Mouse (Mus musculus) forebrain, embryonic 14.5 days (tissue): Measurements from ENCODE around the gene Zfp607b. TPM values are rescaled to one million over a fixed set of nuclear protein-coding genes. Genes with fewer than 3 reads are reported as not detected.

Experiments
- ATAC-seq: fragments of 200-750 bp; cut with Nextera tagmentation; 2 replicates; pipeline ENCODE4 v1.8.0; 2017; ENCODE audit warnings: mild to moderate bottlenecking, moderate library complexity
- DNase-seq: peaks from one replicate; pipeline ENCODE4 v3.0.0-alpha.2; 2015; ENCODE audit warnings: low spot score
- H3K27ac ChIP-seq: fragments of 300-500 bp; sonication (generic); 2 replicates; pipeline ENCODE4 v1.5.1; 2014; ENCODE audit warnings: low read depth, mild to moderate bottlenecking, control low read depth, low read length, moderate library complexity
- H3K27me3 ChIP-seq: fragments of 300-500 bp; sonication (generic); replicated peaks from 2 replicates; pipeline ENCODE4 v1.6.1; 2014; ENCODE audit warnings: low read length, control low read depth, mixed read lengths; ENCODE audit not compliant: control insufficient read depth, insufficient read depth
- H3K36me3 ChIP-seq: fragments of 300-500 bp; sonication (generic); 2 replicates; pipeline ENCODE4 v1.6.1; 2014; ENCODE audit warnings: low read length, control low read depth; ENCODE audit not compliant: control insufficient read depth, insufficient read depth
- H3K4me1 ChIP-seq: fragments of 300-500 bp; sonication (generic); 2 replicates; pipeline ENCODE4 v1.6.1; 2014; ENCODE audit warnings: antibody characterized with exemption, low read length, control low read depth; ENCODE audit not compliant: control insufficient read depth, insufficient read depth
- H3K4me2 ChIP-seq: fragments of 300-500 bp; sonication (generic); 2 replicates; pipeline ENCODE4 v1.6.1; 2014; ENCODE audit warnings: mild to moderate bottlenecking, control low read depth, low read length
- H3K4me3 ChIP-seq: fragments of 300-500 bp; sonication (generic); 2 replicates; pipeline ENCODE4 v1.5.1; 2014; ENCODE audit warnings: low read depth, low read length, control low read depth
- H3K9ac ChIP-seq: fragments of 300-500 bp; sonication (generic); 2 replicates; pipeline ENCODE4 v1.6.1; 2014; ENCODE audit warnings: mild to moderate bottlenecking, low read length, control low read depth, moderate library complexity
- H3K9me3 ChIP-seq: fragments of 300-500 bp; sonication (generic); replicated peaks from 2 replicates; pipeline ENCODE4 v1.6.1; 2016; ENCODE audit warnings: low read length, control low read depth, mixed read lengths; ENCODE audit not compliant: control insufficient read depth
- WGBS: fragments of 180-500 bp; shearing (Covaris S2); extraction: QIAGEN DNeasy Blood & Tissue Kit; methylation state at CpG from one replicate; pipeline ENCODE4 v1.1.7; 2014; 5-methylcytosine and 5-hydroxymethylcytosine counted together
- polyA plus RNA-seq: library from polyadenylated mRNA; unstranded; fragments of >200 nt; fragmentation: Nextera tagmentation; extraction: Ambion mirVana; gene quantifications from 2 replicates; pipeline ENCODE4 v1.2.1, GENCODE M21; 2014

Gene Zfp607b
- polyA plus RNA-seq, 1 experiment from 2014 or later, result 10.8 TPM

DNA sequence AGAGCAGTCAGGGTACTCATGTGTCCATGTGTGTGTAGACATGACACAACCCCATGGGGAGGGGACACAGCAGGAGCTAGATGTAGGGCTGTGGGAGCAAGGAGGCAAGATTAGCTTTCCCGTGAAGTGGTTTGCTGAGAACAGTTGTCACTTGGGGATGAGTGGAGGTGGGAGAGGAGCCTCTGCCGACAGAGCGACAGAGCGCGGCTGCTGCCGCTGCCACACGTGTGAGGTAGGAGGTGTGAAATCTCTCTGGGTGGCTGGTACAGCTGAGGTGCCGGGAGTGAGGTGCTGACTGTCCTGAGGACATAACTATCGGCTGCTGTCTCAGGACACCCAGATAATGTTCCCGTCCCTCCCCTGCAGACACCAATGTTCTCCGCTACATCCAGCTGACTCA, 33.6 kb upstream of the Zfp607b start:
- no peak for DNase-seq
- no peaks in the 10 kb centered on the region for H3K9me3 ChIP-seq
- H3K27ac ChIP-seq, result no peak overlapping the region
- H3K36me3 ChIP-seq, result peaks cover 50% of the 10 kb centered on the region
- H3K4me1 ChIP-seq, result peaks cover 2% of the 10 kb centered on the region; the same call in 1 of the 2 replicates
- H3K4me2 ChIP-seq, result no peak overlapping the region; the same call in 1 of the 2 replicates
- WGBS, result 81% methylated on average over 11 of the region's 11 CpGs
- peaks cover 2% of the 10 kb centered on the region; the same call in 1 of the 2 replicates for H3K27me3 ChIP-seq
- H3K4me3 ChIP-seq, result no peak overlapping the region
- no peak for ATAC-seq
- no peak overlapping the region for H3K9ac ChIP-seq

DNA sequence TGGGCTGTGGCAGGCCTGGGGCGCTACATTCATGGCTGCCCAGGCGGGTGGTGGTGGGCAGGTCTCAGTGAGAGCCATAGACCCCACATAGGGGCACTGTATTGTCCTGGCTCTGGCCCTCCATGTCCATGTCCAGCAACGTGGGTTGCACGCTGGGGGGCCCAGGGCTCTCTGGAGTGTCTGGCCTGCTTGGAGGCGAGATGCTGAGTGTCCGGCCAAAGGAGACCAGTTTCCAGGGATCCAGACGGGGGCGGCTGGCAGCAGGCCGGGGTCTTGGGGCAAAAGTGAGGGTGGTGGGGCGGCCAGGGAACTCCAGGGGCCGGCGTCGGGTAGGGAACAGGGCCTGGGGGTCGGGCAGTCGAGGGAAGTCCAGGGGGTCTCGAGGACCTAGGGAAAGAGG, 32.5 kb upstream of the Zfp607b start:
- 91% methylated on average over 16 of the region's 16 CpGs for WGBS
- H3K9ac ChIP-seq, result no peak overlapping the region
- H3K9me3 ChIP-seq, result no peaks in the 10 kb centered on the region
- peaks cover 59% of the 10 kb centered on the region for H3K36me3 ChIP-seq
- ATAC-seq (no peak), DNase-seq (no peak)
- H3K4me3 ChIP-seq, result no peak overlapping the region
- H3K27me3 ChIP-seq, result peaks cover 2% of the 10 kb centered on the region; the same call in 1 of the 2 replicates
- H3K4me2 ChIP-seq, result no peak overlapping the region
- H3K27ac ChIP-seq, result no peak overlapping the region
- H3K4me1 ChIP-seq, result peaks cover 2% of the 10 kb centered on the region; the same call in 1 of the 2 replicates

DNA sequence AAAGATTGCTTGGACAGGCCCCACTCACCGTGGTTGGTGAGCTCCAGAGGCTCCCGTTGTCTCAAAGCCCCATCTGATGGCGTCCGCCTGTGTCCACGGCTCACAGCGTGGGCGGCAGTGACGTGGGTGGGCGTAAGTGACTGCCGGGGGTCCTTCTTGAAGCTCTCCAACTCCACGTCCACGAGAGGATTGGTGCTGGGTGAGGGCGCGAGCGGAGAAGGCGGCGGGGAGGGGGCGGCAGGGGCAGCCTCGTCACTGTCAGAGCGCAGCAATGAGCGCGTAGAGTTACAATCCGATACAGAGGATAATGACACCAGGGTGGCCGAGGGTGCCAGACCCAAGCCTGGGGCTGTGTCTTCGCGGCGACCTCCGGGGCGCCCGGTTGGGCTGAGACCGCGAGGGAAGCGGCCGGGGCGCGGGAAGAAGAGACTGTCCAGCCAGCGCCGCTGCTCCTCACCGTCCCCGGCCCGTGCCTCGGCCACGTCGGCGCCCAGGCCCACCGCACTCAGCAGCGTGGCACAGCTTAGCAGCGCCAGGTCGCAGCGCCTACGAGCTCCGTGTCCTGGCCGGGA, 31.2 kb upstream of the Zfp607b start:
- no peaks in the 10 kb centered on the region for H3K9me3 ChIP-seq
- H3K27me3 ChIP-seq, result no peaks in the 10 kb centered on the region; the same call in 1 of the 2 replicates
- no peak overlapping the region for H3K9ac ChIP-seq
- no peak overlapping the region for H3K4me3 ChIP-seq
- H3K27ac ChIP-seq, result no peak overlapping the region
- ATAC-seq, result no peak
- H3K4me2 ChIP-seq, result no peak overlapping the region
- WGBS, result 42% methylated on average over 44 of the region's 53 CpGs
- H3K4me1 ChIP-seq, result peaks cover 2% of the 10 kb centered on the region; the same call in 1 of the 2 replicates
- DNase-seq, result no peak
- H3K36me3 ChIP-seq, result peaks cover 69% of the 10 kb centered on the region

DNA sequence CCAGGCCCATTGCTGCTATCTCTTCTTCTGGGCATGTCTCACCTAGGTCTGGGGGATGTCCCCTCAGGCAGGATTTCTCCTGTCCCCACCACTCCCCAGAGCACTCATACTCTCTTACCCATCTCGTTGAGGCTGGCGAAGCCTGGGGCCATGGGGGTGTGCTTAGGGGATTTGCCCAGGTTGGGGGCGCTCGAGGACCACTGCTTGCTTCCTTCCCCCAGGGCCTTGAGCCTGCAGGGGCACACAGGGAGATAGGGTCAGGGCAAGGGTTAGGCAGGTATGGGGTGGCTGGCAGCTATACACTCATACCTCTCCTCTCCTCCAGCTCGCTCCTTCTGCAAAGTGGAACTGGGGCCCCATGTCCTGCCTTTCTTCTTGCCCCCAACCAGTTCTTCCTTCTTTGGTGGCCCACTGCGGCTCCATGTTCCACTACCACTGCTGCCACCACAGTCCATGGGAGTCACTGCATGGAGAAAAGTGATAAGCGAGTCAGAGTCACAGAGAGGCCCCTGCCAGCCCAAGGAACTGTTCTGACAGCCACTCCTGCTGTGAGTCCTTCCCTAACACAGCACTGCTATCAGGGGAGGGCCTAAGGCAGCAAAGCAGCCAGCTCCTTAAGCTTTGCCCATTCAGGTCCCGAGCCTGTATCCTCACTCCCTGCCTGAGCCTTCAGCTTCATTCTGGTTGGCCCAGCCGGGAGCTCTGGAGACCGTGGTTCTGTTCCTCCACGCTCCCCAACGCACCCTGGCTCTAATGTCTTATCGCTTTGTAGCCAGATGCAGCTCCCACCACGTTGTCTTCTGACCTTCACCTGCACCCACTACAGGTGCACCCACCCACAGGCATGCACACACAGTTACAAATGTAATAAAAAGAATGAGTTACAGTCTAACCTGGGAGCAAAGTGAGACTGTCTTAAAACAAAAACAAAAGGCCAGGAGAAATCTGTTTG, 30.2 kb upstream of the Zfp607b start:
- 65% methylated on average over 14 of the region's 14 CpGs for WGBS
- H3K4me2 ChIP-seq, result no peak overlapping the region
- H3K9me3 ChIP-seq, result no peaks in the 10 kb centered on the region
- H3K27me3 ChIP-seq, result no peaks in the 10 kb centered on the region; the same call in 1 of the 2 replicates
- peaks cover 2% of the 10 kb centered on the region; the same call in 1 of the 2 replicates for H3K4me1 ChIP-seq
- H3K27ac ChIP-seq, result no peak overlapping the region
- ATAC-seq (no peak), DNase-seq (no peak)
- H3K9ac ChIP-seq, result no peak overlapping the region
- H3K36me3 ChIP-seq, result peaks cover 76% of the 10 kb centered on the region
- no peak overlapping the region for H3K4me3 ChIP-seq

DNA sequence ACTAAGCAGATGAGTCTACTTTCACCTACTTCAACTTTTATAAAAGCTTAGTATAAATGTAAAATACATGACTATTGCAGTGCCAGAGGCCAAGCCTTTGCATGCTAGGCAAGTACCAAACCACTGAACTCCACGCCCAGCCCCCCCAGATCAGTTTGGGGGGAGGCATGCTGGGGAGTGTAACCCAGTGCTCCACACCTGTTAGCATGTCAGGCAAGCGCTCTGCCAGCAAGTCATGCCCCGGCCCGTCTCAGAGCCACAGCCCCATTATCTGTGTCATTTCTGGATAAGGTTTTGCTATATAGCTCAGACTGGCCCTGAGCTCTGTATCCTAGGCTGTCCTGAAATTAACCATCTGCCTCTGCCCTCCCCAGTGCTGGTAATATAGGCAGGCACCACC, 27.1 kb upstream of the Zfp607b start:
- no peak overlapping the region for H3K4me3 ChIP-seq
- no peak overlapping the region for H3K27ac ChIP-seq
- H3K9ac ChIP-seq, result no peak overlapping the region
- no peaks in the 10 kb centered on the region for H3K4me1 ChIP-seq
- H3K9me3 ChIP-seq, result no peaks in the 10 kb centered on the region
- 96% methylated on average over 4 of the region's 4 CpGs for WGBS
- no peak overlapping the region for H3K4me2 ChIP-seq
- no peaks in the 10 kb centered on the region for H3K27me3 ChIP-seq
- ATAC-seq (no peak), DNase-seq (no peak)
- H3K36me3 ChIP-seq, result peaks cover 85% of the 10 kb centered on the region

DNA sequence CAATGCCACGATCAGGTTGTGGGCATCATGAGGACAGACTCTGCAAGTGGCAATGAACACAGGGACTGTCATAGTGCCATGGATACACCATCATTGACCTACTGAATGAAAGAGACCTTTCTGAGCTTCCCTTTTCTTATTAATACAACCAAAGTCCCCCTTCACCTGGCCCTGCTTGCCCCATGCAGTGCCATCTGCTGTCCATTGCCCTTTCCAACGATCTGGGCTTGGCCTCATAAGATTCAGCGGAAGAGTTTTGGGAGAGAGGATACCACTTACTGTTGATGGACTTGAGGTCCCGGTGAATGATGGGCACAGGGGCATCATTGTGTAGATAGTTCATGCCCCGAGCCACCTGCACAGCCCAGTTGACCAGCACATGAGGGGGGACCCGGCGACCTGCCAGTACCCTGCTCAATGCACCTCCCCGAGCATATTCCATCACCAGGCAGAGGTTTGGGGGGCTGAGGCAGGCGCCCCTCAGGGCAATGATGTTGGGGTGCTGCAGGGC, 16.0 kb upstream of the Zfp607b start:
- Histone ChIP-seq H3K27ac (no peak overlapping the region), H3K4me1 (peaks cover 20% of the 10 kb centered on the region), H3K9ac (peak overlapping the region; percentile 91), H3K4me2 (peak overlapping the region; percentile 99), H3K9me3 (no peaks in the 10 kb centered on the region), H3K36me3 (peaks cover 21% of the 10 kb centered on the region), H3K4me3 (peak overlapping the region; percentile 91), H3K27me3 (no peaks in the 10 kb centered on the region)
- DNase-seq (no peak), ATAC-seq (no peak)
- 49% methylated on average over 9 of the region's 9 CpGs for WGBS

DNA sequence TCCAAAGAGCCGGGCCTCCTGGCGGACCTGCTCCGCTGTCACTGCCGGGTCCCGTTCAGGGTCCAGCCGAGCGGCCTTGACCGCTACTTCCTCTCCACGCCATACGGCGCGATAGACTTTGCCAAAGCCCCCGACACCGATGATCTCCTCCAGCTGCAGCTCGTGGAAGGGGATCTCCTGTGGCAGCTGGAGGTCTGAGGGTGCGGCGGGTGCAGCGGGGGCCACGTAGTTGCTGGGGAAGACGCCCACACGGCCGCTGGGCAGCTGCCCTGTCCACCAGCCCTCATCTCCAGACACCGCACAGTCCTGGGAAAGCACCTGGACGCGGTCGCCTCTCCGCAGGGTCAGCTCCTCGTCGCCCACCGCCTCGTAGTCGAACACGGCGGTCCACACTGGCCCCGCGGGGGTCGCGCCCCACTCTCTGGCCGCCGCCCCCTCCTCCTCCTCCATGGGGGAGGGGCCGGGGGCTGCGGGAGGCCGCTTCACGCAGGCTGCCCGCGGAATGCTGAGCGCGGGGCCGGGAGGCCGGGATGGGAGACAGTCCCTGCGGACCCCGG, 15.5 kb upstream of the Zfp607b start:
- DNase-seq, result no peak
- Histone ChIP-seq H3K27ac (no peak overlapping the region), H3K36me3 (peaks cover 18% of the 10 kb centered on the region), H3K9me3 (no peaks in the 10 kb centered on the region), H3K27me3 (no peaks in the 10 kb centered on the region), H3K9ac (peak overlapping the region; percentile 91), H3K4me1 (peaks cover 20% of the 10 kb centered on the region), H3K4me2 (peak overlapping the region; percentile 99), H3K4me3 (peak overlapping the region; percentile 91)
- WGBS, result 1% methylated on average over 46 of the region's 52 CpGs
- peak; percentile 7; the same call in 1 of the 2 replicates for ATAC-seq

DNA sequence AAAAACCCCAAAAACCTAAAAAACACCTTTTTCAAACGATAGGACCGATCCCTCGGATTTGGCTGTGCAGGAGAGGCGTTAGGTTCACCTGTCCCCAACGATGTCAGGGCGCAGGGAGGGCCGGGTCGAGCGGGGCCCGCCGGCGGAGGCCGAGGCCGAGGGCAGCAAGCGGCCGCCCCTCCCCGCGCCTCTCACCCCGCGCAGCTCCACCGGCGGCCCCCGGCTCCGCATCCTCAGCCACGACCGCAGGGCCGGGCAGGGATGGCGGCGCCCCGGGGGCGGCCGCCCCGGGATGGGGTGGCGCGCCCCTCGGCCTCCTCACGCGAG, 15.0 kb upstream of the Zfp607b start:
- no peaks in the 10 kb centered on the region for H3K27me3 ChIP-seq
- no peak for DNase-seq
- H3K9me3 ChIP-seq, result no peaks in the 10 kb centered on the region
- peaks cover 20% of the 10 kb centered on the region for H3K4me1 ChIP-seq
- peaks cover 18% of the 10 kb centered on the region for H3K36me3 ChIP-seq
- peak overlapping the region; percentile 93; the same call in 1 of the 2 replicates for H3K27ac ChIP-seq
- 1% methylated on average over 38 of the region's 38 CpGs for WGBS
- peak overlapping the region; percentile 91 for H3K4me3 ChIP-seq
- peak overlapping the region; percentile 91 for H3K9ac ChIP-seq
- peak; percentile 70 for ATAC-seq
- H3K4me2 ChIP-seq, result peak overlapping the region; percentile 99
